Mouse (Mus musculus): ENCODE data around the gene Ccdc84.
"Not testable (repeated sequence)": the region's sequence is repeated elsewhere in the genome, so short reads cannot be mapped to it uniquely, and the experiment has no call there.

Ccdc84 gene

GRCm38 (mm10) chr9:44408693-44409092, 9.7 kb downstream of the Ccdc84 start:
- not testable (repeated sequence) for DNase-seq (ENCODE audit: low spot score in 2 of 2)

- no peak for DNase-seq (ENCODE audit: low spot score in 2 of 2)
These were observed 10.6 kb downstream of the Ccdc84 start for GRCm38 (mm10) chr9:44407752-44408097.

DNA sequence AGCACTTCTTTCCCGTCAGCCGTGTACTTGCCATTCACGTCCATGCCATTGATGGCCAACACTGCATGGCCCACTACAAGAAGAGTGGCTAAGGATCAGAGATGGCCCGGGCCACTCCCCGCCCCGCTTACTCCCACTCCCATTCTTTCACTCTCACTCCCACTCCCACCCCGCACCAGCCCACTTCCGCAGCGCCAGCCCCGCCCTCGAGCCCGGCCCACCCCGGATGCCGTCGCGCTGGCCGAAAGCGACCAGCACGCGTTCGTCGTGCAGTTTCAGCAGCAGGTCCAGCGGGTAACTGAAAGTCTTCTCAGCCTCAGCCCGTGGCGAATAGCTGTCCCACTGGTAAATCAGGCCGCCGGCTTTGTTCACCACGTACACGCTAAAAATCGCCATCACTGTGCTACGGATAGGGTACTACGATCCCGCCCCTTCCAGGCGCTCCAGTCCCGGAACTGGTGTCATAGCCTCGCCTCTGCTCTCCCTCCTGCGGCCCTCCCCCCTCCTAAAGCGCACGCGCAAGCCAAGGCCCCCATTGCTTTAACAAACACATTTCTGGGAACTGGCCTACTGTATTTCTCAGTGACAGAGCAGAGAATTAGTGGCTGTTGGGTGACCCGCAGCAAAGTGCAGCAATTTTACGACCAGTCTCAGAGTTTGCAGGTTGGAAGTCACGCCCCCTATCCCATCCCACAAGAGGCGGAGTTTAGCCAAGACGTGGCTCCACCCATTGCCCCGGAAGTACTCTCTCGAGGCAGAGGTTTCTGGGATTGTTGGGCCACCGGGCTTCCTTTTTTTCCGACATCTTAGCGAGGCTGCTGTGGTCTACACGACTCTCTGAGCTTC, 11.2 kb downstream of the Ccdc84 start, which contains the start of the genes Rps25 and Trappc4:
Gene Rps25 (plus strand): TSS at position 234 of the 846 bp plus-strand sequence.
Gene Trappc4 (minus strand): TSS at position 695 of the 846 bp plus-strand sequence.
- peak; percentile 92 to 93 for DNase-seq (ENCODE audit: low spot score in 2 of 2)

GRCm38 (mm10) chr9:44405011-44405410, 13.4 kb downstream of the Ccdc84 start:
- DNase-seq (ENCODE audit: low spot score in 2 of 2), result no peak

- DNase-seq (ENCODE audit: low spot score in 2 of 2), result no peak
These were observed 17.3 kb downstream of the Ccdc84 start for GRCm38 (mm10) chr9:44401081-44401480.

GRCm38 (mm10) chr9:44399795-44400114, 18.6 kb downstream of the Ccdc84 start:
- DNase-seq (ENCODE audit: low spot score in 2 of 2), result no peak

DNA sequence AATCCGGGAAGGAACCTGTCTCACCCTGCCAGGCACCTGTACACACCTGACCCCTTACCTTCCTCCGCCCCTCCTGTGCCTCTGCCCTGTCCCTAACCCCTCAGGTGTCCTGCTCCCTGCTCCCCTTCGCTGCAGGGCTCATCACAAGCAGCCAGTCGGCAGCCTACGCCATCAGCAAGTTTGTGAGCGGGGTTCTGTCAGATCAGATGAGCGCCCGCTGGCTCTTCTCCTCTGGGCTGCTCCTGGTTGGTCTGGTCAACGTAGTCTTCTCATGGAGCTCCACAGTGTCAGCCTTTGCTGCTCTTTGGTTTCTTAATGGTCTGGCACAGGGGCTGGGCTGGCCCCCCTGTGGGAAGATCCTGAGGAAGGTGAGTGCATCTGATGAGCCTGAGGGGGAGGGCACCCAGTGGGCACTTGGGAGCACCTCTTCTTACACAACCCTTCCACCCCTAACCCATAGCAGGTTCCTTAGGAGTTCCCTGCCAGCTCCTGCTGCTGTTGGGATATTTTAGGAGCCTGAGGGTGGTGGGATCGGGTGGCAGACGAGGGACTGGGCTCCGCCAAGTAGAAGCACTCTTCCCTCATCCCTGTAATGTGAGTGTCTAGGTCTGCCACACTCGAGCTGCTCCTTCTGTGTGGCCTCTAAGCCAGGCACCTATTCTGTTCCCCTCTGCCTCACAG, 19.1 kb downstream of the Ccdc84 start:
- DNase-seq (ENCODE audit: low spot score in 2 of 2), result no peak

DNA sequence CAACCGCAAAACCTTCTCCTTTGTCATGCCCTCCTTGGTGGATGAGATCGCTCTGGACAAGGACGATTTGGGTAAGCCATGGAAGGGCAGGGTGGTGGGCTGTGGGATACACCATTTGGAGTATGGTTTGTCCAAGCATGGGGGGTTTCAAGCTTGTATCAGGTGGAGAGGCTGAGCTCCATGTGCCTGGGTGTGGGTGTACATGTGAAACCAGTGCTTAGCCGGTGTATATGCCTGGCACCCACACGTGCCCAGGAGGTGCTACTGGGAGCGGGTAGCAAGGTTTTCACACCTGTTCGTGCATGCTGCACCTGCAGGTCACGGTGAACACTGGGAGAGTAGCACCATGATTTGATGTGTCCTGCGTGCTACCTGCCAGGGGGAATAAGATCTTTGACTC, 19.8 kb downstream of the Ccdc84 start:
- no peak for DNase-seq (ENCODE audit: low spot score in 2 of 2)

DNA sequence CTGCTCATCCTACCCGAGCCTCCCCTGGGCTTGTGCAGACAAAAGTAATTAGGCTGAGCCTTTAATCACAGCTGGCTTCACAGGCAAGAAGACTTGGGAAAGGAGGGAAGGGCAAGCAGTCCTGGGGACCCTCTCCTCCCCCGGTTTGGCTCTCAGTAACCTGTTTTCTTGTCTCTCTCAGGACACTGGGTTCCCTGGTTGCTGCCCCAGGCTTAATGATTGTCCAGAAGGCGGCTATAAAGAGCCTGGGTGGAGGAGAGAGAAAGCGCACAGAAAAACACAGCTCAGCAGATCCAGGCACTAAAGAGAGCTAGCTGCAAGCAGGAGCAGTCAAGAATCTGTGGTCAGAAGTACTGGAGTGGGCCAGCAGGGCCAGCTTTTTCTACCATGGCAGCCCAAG, 20.3 kb downstream of the Ccdc84 start:
- no peak for DNase-seq (ENCODE audit: low spot score in 2 of 2)

DNA sequence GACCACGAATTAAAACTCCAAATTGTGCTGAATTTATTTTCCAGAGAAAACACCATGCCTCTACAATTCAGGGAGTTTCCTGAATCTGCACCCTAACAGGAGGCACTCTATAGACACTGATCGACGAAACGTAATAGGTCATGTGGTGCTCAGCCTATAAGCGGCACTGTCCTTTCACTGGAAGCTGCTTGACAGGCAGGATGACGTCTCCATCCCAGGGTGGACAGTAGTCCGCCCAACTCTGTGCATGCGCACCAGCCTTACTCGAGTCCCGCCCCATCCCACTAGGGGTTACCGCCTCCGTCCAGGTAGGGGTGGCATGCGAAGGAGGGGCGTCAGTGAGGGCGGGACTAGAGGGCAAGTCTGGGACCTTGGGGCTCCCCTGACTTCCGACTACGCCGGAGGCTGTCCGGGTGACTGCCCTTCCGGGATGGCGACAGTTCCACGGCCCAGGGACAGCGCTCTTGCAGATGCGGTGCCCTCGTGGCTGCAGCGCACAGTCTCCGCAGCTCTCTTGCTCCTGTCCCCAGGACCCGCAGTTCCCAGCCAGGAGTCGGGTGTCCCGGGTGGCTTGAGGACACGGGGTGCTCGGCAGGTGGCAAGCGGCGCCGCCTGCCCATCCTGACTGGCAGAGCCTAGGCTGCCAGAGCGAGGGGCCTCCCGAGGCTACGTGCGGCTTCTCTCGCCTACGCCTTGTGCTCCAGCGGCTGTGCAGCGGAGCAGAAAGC, 21.5 kb downstream of the Ccdc84 start, which contains the start of gene Slc37a4:
Gene Slc37a4 (plus strand): TSS at position 169 of the 728 bp plus-strand sequence.
- peak; percentile 94 to 95 for DNase-seq (ENCODE audit: low spot score in 2 of 2)

DNA sequence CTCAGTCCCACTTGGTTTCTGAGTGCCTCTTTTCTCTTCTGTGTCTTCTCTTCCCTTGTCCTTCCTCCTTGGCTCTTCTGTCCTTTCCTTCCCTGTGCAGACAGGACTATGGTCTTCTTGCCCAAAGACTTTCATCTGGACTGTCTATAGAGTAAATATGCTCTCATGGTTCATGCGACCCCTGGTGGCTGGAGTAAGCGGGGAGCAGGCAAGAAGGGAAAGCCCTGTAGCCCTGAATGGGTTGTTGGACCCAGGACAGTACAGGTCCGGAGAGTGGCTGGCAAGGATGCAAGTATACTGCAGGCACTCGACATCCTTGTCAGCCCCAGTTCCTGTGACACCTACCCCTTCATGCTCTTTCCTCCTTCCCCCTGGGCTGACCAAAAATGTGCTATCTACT, 26.9 kb downstream of the Ccdc84 start:
- DNase-seq (ENCODE audit: low spot score in 2 of 2), result peak; percentile 80 to 92

DNA sequence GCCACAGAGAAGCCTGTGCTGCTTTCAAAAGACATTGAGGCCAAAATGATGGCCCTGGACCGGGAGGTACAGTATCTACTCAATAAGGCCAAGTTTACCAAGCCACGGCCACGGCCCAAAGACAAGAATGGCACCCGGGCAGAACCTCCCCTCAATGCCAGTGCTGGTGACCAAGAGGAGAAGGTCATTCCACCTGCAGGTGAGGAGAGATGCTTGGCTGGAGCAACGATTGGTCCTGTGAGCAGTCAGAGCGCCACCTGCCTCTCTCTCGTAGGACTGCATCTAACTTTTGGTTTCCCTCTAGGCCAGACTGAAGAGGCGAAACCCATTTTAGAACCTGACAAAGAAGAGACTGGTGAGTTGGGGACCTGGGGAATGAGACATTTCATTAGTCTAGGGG, 29.1 kb downstream of the Ccdc84 start:
- peak; percentile 55 to 84 for DNase-seq (ENCODE audit: low spot score in 2 of 2)

DNA sequence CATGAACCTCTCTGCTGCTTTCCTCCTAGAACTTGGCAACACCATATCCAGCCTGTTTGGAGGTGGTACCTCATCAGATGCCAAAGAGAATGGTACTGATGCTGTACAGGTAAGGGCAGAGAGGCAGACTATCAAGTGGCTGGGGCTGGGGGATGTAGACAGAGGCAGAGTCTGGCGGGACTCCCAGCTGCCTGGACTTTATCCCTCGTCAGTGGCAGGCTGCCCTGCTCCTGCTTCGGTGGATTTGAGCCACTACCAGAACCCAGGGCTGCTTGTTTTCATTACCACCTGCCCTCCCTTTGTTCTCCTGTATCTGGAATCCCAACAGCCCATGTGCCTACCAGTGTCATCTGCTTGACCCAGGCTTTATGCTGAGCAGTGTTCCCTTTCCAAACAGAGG, 31.1 kb downstream of the Ccdc84 start:
- no peak for DNase-seq (ENCODE audit: low spot score in 2 of 2)

DNA sequence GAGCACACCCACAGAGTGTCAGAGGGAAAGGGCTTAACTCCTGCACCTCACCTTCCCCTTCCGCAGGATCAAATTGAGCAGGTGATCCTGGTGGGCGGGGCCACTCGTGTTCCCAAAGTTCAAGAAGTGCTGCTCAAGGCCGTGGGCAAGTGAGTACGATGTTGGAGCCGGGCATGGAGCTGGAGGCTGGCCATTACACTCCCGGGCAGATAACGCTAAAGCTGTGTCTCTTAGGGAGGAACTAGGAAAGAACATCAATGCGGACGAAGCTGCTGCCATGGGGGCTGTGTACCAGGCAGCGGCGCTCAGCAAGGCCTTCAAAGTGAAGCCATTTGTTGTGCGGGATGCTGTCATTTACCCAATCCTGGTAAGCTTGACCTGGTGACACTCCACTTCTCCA, 33.8 kb downstream of the Ccdc84 start:
- no peak for DNase-seq (ENCODE audit: low spot score in 2 of 2)

- DNase-seq (ENCODE audit: low spot score in 2 of 2), result no peak
These were observed 38.5 kb downstream of the Ccdc84 start for GRCm38 (mm10) chr9:44379862-44380261.

GRCm38 (mm10) chr9:44379054-44379834, 39.1 kb downstream of the Ccdc84 start, which contains the start of gene Hyou1:
TSS of gene Hyou1 (plus strand) at chr9:44379490.
- DNase-seq (ENCODE audit: low spot score in 2 of 2), result peak; percentile 99 to 100

GRCm38 (mm10) chr9:44378153-44378730, 40.1 kb downstream of the Ccdc84 start:
- DNase-seq (ENCODE audit: low spot score in 2 of 2), result no peak

DNA sequence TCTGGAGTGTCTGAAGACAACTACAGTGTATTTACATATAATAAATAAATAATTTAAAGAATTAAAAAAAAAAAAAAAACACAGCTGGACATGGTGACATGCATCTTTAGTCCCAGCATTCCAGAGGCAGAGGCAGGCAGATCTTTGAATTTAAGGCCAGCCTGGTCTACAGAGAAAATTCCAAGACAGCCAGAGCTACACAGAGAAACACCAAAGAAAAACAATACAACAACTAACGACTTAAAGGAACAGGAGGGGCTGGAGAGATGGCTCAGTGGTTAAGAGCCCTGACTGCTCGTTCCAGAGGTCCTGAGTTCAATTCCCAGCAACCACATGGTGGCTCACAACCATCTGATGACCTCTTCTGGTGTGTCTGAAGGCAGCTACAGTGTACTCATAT, 41.0 kb downstream of the Ccdc84 start:
- DNase-seq (ENCODE audit: low spot score in 2 of 2), result not testable (repeated sequence)

GRCm38 (mm10) chr9:44376141-44376540, 42.2 kb downstream of the Ccdc84 start:
- no peak for DNase-seq (ENCODE audit: low spot score in 2 of 2)

DNA sequence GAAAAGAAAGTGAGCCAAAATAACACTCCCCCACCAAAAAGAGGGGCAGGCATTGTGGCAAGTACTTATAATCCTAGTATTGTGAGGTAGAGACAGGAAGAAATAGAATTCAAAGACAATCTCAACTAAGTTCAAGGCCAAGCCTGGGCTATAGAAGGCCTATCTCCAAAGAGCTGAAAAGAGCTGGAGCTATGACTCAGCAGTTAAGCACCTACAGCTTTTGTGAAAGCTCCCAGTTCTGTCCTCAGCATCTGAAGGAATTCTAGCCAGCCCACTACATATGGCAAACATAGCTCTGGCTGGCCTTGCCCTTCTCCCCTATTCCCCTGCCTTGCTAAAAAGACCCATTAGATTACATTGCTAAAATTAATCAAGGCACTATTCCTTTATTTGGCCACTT, 45.0 kb downstream of the Ccdc84 start:
- no peak for DNase-seq (ENCODE audit: low spot score in 2 of 2)

- no peak for DNase-seq (ENCODE audit: low spot score in 2 of 2)
These were observed 53.9 kb downstream of the Ccdc84 start for GRCm38 (mm10) chr9:44364480-44364879.
